Mouse (Mus musculus) heart, embryonic 11.5 days (tissue): ENCODE data around the gene Wdfy4. TPM values are rescaled to one million over a fixed set of nuclear protein-coding genes. Genes with fewer than 3 reads are reported as not detected.

ENCODE experiments used
- ATAC-seq: fragments of 200-750 bp; cut with Nextera tagmentation; replicated peaks from 2 replicates; pipeline ENCODE4 v1.8.0; 2017; ENCODE audit warnings: moderate library complexity; ENCODE audit not compliant: insufficient number of reproducible peaks, low FRiP score, low TSS enrichment
- H3K27ac ChIP-seq: fragments of 300-500 bp; sonication (generic); 2 replicates; pipeline ENCODE4 v1.5.1; 2014; ENCODE audit warnings: mild to moderate bottlenecking, low read depth, low read length
- H3K27me3 ChIP-seq: fragments of 300-500 bp; sonication (generic); 2 replicates; pipeline ENCODE4 v1.6.1; 2014; ENCODE audit warnings: mild to moderate bottlenecking, low read length, mixed read lengths; ENCODE audit not compliant: control insufficient read depth, insufficient read depth
- H3K36me3 ChIP-seq: fragments of 300-500 bp; sonication (generic); 2 replicates; pipeline ENCODE4 v1.6.1; 2014; ENCODE audit warnings: mild to moderate bottlenecking, low read length, moderate library complexity, mixed read lengths; ENCODE audit not compliant: control insufficient read depth, insufficient read depth
- H3K4me1 ChIP-seq: fragments of 300-500 bp; sonication (generic); 2 replicates; pipeline ENCODE4 v1.6.1; 2014; ENCODE audit warnings: low read length; ENCODE audit not compliant: control insufficient read depth, insufficient read depth
- H3K4me2 ChIP-seq: fragments of 300-500 bp; sonication (generic); 2 replicates; pipeline ENCODE4 v1.6.1; 2014; ENCODE audit warnings: mild to moderate bottlenecking, moderate library complexity
- H3K4me3 ChIP-seq: fragments of 300-500 bp; sonication (generic); 2 replicates; pipeline ENCODE4 v1.5.1; 2014; ENCODE audit warnings: low read depth, low read length
- H3K9ac ChIP-seq: fragments of 300-500 bp; sonication (generic); 2 replicates; pipeline ENCODE4 v1.6.1; 2014; ENCODE audit warnings: mild to moderate bottlenecking, low read depth, low read length, moderate library complexity
- H3K9me3 ChIP-seq: fragments of 300-500 bp; sonication (generic); replicated peaks from 2 replicates; pipeline ENCODE4 v1.6.1; 2016; ENCODE audit warnings: low read length; ENCODE audit not compliant: control insufficient read depth
- WGBS: fragments of 180-500 bp; shearing (Covaris S2); extraction: QIAGEN DNeasy Blood & Tissue Kit; methylation state at CpG from one replicate; pipeline ENCODE4 v1.1.7; 2014; ENCODE audit not compliant: insufficient replicate concordance; 5-methylcytosine and 5-hydroxymethylcytosine counted together
- polyA plus RNA-seq: library from polyadenylated mRNA; unstranded; fragments of >200 nt; fragmentation: Nextera tagmentation; extraction: Ambion mirVana; gene quantifications from 2 replicates; pipeline ENCODE4 v1.2.1, GENCODE M21; 2014

Gene Wdfy4
- polyA plus RNA-seq, 1 experiment from 2014 or later: 0.19 TPM

DNA sequence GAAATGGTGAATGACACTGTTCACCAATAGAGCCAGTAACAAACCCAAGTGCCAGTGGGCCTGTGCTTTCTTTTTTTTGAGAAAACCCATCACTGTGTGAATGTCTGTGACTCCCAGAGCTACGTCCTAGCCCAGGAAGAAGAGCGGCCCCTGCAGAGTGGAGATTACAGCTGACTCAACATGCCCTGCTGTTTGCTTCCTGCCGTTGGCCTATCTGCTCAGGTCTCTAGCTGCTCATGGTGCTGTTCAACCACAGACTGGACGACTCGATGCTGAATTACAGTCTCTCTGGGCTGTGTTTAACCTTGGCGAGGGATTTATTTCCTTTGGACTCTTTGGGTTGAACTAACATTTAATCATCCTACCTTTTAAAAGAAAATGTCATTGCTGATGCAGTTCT is 17.6 kb upstream of the Wdfy4 start:
- ATAC-seq: no peak
- WGBS: 58% methylated on average over 6 of the region's 6 CpGs

DNA sequence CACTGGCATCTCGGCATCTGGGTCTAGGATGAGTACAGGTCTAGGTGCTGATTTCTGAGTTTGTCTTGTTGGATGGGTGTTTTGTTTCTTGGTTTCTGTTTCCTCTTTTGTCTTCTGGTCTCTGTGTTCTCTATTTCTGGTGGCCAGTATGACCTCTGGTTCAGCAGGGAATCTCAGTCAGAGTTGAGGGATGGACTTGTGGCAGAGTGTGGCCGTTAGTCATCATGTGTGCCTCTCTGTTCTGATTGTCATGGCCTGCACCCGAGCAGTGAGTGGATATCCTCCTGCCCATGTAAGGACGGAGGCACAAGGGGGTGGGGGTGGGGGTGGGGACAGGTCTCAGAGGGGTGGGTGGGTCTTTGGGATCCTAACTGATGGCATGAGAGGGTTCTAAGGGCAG is 16.9 kb upstream of the Wdfy4 start:
- H3K27me3 ChIP-seq: no peaks in the 10 kb centered on the region
- 69% methylated on average over 4 of the region's 4 CpGs for WGBS
- H3K9ac ChIP-seq: no peak overlapping the region
- no peak overlapping the region for H3K4me2 ChIP-seq
- no peak overlapping the region for H3K27ac ChIP-seq
- H3K4me3 ChIP-seq: no peak overlapping the region
- H3K36me3 ChIP-seq: no peaks in the 10 kb centered on the region
- no peaks in the 10 kb centered on the region for H3K9me3 ChIP-seq
- no peaks in the 10 kb centered on the region for H3K4me1 ChIP-seq
- ATAC-seq: no peak

More for the DNA sequence above, 17.6 kb upstream of the Wdfy4 start:
- no peak overlapping the region for H3K9ac ChIP-seq
- H3K4me1 ChIP-seq: no peaks in the 10 kb centered on the region
- H3K4me3 ChIP-seq: no peak overlapping the region
- H3K27me3 ChIP-seq: 0 out of 2 replicates have a peak, but pooled peaks cover 3% of the 10 kb centered on the region
- H3K27ac ChIP-seq: no peak overlapping the region
- no peaks in the 10 kb centered on the region for H3K36me3 ChIP-seq
- H3K4me2 ChIP-seq: no peak overlapping the region
- H3K9me3 ChIP-seq: no peaks in the 10 kb centered on the region

DNA sequence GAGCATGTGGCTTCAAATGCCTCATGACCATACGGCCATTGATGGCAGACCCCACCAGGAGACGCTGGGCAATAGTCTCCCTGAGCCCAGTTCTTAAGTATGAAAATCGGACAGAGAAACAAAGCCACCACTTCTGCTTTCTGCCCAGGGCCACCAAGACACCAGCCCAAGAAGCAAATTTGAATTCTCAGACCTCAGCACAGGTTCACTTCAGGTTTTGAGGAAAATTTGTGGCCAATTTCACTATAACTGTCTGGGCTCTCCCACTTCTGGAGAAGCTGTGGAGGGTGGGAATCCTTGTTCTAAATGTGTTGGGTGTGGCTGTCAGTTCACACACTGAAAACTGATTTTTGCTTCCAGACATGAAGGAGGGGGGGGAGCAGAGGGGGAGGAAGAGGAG is 8.9 kb upstream of the Wdfy4 start:
- H3K4me3 ChIP-seq: no peak overlapping the region
- ATAC-seq: no peak
- no peaks in the 10 kb centered on the region for H3K9me3 ChIP-seq
- H3K9ac ChIP-seq: no peak overlapping the region
- 70% methylated on average over 3 of the region's 3 CpGs for WGBS
- H3K27me3 ChIP-seq: no peaks in the 10 kb centered on the region
- no peak overlapping the region for H3K4me2 ChIP-seq
- no peaks in the 10 kb centered on the region for H3K36me3 ChIP-seq
- H3K27ac ChIP-seq: no peak overlapping the region
- H3K4me1 ChIP-seq: no peaks in the 10 kb centered on the region

DNA sequence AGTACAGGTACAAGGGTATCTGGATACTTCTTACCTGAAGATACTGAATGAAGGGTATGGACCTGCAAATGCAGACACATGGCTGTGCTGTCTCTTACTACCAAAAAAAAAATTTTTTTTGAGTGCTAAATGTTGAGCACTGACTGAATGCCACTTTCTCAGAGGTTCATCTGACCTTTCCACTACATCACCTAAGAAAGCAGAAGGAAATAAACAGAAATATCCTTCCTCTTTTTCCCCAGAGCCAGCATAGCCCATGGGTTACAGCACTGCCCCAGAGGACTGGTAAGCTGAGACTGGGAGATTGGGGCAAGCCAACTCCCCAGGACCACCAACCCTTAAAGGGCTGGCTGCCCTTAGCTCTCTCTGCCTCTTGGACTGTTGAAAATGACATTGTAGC is 8.5 kb upstream of the Wdfy4 start:
- no peaks in the 10 kb centered on the region for H3K36me3 ChIP-seq
- ATAC-seq: no peak
- H3K4me2 ChIP-seq: no peak overlapping the region
- H3K9ac ChIP-seq: no peak overlapping the region
- H3K4me3 ChIP-seq: no peak overlapping the region
- H3K27me3 ChIP-seq: no peaks in the 10 kb centered on the region
- no peaks in the 10 kb centered on the region for H3K9me3 ChIP-seq
- no peak overlapping the region for H3K27ac ChIP-seq
- H3K4me1 ChIP-seq: no peaks in the 10 kb centered on the region

DNA sequence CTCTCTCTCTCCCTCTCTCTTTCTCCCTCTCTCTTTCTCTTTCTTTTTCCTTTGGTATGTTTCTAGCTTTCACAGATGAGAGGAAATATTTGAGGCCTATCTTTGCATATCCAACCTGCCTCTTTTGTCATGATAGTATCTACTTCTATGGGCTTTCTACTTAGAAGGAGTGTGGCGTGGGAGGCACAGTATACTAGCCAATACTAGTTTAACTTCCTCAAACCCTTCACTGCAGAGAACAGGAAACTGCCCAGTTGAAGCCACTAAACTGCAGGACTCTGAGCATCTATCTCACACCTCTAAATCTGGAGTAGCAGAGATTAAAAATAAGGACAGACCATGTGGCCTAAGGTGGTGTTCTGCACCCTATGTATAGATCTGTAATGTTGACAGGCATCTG is 5.3 kb upstream of the Wdfy4 start:
- 55% methylated on average over 1 of the region's 1 CpGs for WGBS
- Histone ChIP-seq H3K27me3 (no peaks in the 10 kb centered on the region), H3K4me3 (no peak overlapping the region), H3K4me1 (no peaks in the 10 kb centered on the region), H3K36me3 (no peaks in the 10 kb centered on the region), H3K9ac (no peak overlapping the region), H3K4me2 (no peak overlapping the region), H3K27ac (no peak overlapping the region), H3K9me3 (no peaks in the 10 kb centered on the region)
- no peak for ATAC-seq

DNA sequence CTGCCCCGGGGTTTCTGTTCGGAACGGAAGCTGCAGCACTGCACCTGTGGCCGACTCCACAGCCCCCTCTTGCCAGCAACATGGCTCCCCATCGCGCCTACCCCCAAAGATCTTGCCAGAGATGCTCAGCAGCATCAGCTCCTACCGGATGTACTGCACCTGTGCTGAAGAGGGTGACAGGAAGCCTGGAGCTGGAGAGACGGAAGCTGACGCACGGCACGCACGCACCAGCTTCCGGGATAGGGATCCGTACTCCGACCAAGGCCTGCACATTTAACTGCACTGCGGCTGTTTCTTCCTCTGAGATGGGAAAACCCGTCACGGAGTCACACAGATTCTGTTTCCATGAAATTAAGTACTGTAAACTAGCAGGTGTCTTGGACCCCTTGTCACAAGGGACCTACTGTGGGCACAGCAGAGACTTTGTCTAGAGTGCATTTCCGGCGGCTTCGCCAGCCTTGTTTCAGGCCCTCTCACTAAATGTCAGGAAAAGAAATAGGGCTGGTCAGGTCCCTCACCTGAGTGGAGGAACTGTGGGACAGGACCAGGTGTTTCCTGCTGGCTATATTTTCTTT is 4.6 kb upstream of the Wdfy4 start:
- H3K4me1 ChIP-seq: no peaks in the 10 kb centered on the region
- no peak overlapping the region for H3K4me2 ChIP-seq
- no peaks in the 10 kb centered on the region for H3K27me3 ChIP-seq
- no peaks in the 10 kb centered on the region for H3K9me3 ChIP-seq
- ATAC-seq: no peak
- no peak overlapping the region for H3K27ac ChIP-seq
- 91% methylated on average over 21 of the region's 21 CpGs for WGBS
- H3K4me3 ChIP-seq: no peak overlapping the region
- no peak overlapping the region for H3K9ac ChIP-seq
- H3K36me3 ChIP-seq: no peaks in the 10 kb centered on the region

DNA sequence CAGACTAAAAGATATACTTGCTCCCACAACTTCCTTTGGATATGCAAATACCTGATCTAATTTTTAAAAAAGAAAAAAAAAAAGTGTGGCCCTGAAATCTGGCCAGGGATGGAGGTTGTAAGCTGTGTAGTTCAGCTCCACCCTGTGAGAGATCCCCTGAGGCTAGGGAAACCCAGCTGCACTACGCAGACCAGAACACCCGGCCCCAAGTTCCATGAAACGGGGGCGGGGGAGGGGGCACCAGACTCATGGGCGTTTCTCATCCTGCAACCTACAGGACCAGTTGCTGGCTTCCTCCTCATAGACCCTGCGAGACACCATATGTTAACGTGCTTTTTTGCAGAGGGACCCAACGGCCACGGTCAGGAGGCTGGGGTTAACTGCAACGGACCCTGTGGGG is 3.9 kb upstream of the Wdfy4 start:
- ATAC-seq: no peak
- Histone ChIP-seq H3K9me3 (no peaks in the 10 kb centered on the region), H3K27ac (no peak overlapping the region), H3K4me3 (no peak overlapping the region), H3K27me3 (no peaks in the 10 kb centered on the region), H3K4me2 (no peak overlapping the region), H3K9ac (no peak overlapping the region), H3K4me1 (no peaks in the 10 kb centered on the region), H3K36me3 (no peaks in the 10 kb centered on the region)
- WGBS: 72% methylated on average over 10 of the region's 10 CpGs

DNA sequence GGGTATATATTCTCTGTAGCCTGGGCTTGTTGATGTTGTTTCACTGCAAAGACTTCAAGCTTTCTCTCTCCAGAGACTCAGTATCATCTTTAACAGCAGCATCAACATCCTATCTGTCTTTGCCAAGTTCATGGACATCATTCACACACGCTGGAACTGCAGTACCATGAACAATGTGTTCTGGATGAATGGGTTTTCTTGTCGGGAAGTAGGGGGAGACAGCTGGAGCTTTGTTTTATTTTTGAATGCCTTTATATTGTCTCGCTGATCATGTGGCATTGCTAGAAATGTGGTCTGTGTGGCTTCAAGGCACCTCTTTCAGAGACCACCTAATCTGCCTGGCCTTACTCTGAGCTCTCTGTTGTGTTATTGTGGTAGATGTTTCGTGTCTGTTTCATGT is 1.9 kb upstream of the Wdfy4 start:
- no peak for ATAC-seq
- H3K4me1 ChIP-seq: no peaks in the 10 kb centered on the region
- no peaks in the 10 kb centered on the region for H3K36me3 ChIP-seq
- H3K27ac ChIP-seq: no peak overlapping the region
- no peak overlapping the region for H3K9ac ChIP-seq
- no peak overlapping the region for H3K4me2 ChIP-seq
- no peaks in the 10 kb centered on the region for H3K9me3 ChIP-seq
- H3K4me3 ChIP-seq: no peak overlapping the region
- WGBS: 71% methylated on average over 4 of the region's 4 CpGs
- H3K27me3 ChIP-seq: no peaks in the 10 kb centered on the region

DNA sequence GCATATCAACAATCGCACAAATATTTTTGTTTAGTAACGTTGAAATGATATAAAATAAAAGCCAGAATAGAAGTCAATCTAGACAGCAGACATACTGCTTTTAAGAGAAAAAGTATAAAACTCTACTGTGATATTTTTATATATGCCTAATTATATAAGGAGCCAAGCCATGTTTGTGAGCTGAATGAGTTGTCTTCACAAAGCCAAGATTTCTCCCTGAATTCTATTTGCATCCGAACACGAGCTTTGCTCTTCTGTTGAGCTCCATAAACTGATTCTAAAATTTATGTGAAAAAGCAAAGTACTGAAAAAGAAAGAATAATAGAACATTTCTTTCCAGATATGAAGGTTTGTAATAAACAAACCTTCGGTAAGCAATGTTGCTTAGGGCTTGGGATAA is 5.2 kb downstream of the Wdfy4 start:
- ATAC-seq: no peak
- Histone ChIP-seq H3K4me2 (no peak overlapping the region), H3K27me3 (no peaks in the 10 kb centered on the region), H3K36me3 (no peaks in the 10 kb centered on the region), H3K9me3 (no peaks in the 10 kb centered on the region), H3K27ac (no peak overlapping the region), H3K4me1 (no peaks in the 10 kb centered on the region), H3K4me3 (no peak overlapping the region), H3K9ac (no peak overlapping the region)
- 80% methylated on average over 5 of the region's 5 CpGs for WGBS
